Mouse (Mus musculus) cerebellum, adult 11-12 months (tissue): Measurements from ENCODE around the gene Hist2h2aa1.
"Not testable (repeated sequence)": the region's sequence is repeated elsewhere in the genome, so short reads cannot be mapped to it uniquely, and the experiment has no call there.

Experiments used
- DNase-seq: peaks from one replicate; pipeline ENCODE4 v3.0.0; 2022

Gene Hist2h2aa1

GRCm38 (mm10) chr3:96230910-96231757 is 14.2 kb upstream of the Hist2h2aa1 start:
- no peak for DNase-seq

- no peak for DNase-seq
Observed at GRCm38 (mm10) chr3:96231758-96232120, 13.6 kb upstream of the Hist2h2aa1 start.

- no peak for DNase-seq
Observed at GRCm38 (mm10) chr3:96234914-96235313, 10.4 kb upstream of the Hist2h2aa1 start.

- no peak for DNase-seq
Observed at GRCm38 (mm10) chr3:96235836-96236235, 9.5 kb upstream of the Hist2h2aa1 start.

- DNase-seq: no peak
Observed at GRCm38 (mm10) chr3:96236834-96237334, 8.4 kb upstream of the Hist2h2aa1 start.

GRCm38 (mm10) chr3:96237335-96237903 is 7.9 kb upstream of the Hist2h2aa1 start:
- DNase-seq: no peak

GRCm38 (mm10) chr3:96237904-96238511 is 7.3 kb upstream of the Hist2h2aa1 start:
- no peak for DNase-seq

- peak; percentile 73 for DNase-seq
Observed at GRCm38 (mm10) chr3:96238954-96239793, 6.1 kb upstream of the Hist2h2aa1 start, which contains the start of gene Hist2h3c2. TSS of gene Hist2h3c2 (minus strand) at chr3:96239127.

GRCm38 (mm10) chr3:96239949-96240798 is 5.1 kb upstream of the Hist2h2aa1 start, which contains the start of gene Hist2h2aa2:
TSS of gene Hist2h2aa2 (minus strand) at chr3:96240276.
- peak; percentile 96 for DNase-seq

GRCm38 (mm10) chr3:96240799-96241197 is 4.5 kb upstream of the Hist2h2aa1 start:
- DNase-seq: no peak

- DNase-seq: no peak
Observed at GRCm38 (mm10) chr3:96243921-96244572, 1.2 kb upstream of the Hist2h2aa1 start.

GRCm38 (mm10) chr3:96246018-96246417 is 721 bp downstream of the Hist2h2aa1 start:
- DNase-seq: not testable (repeated sequence)

GRCm38 (mm10) chr3:96246427-96246856 is 1.1 kb downstream of the Hist2h2aa1 start, which contains the start of gene Hist2h3c1:
TSS of gene Hist2h3c1 (plus strand) at chr3:96246685.
- not testable (repeated sequence) for DNase-seq

- no peak for DNase-seq
Observed at GRCm38 (mm10) chr3:96247356-96248140, 2.3 kb downstream of the Hist2h2aa1 start.

GRCm38 (mm10) chr3:96248141-96249033 is 3.1 kb downstream of the Hist2h2aa1 start:
- DNase-seq: no peak

- DNase-seq: no peak
Observed at GRCm38 (mm10) chr3:96249034-96249345, 3.7 kb downstream of the Hist2h2aa1 start.

- DNase-seq: no peak
Observed at GRCm38 (mm10) chr3:96250890-96251289, 5.6 kb downstream of the Hist2h2aa1 start.

- no peak for DNase-seq
Observed at GRCm38 (mm10) chr3:96251787-96252186, 6.5 kb downstream of the Hist2h2aa1 start.

- DNase-seq: no peak
Observed at GRCm38 (mm10) chr3:96254683-96255355, 9.5 kb downstream of the Hist2h2aa1 start.
